Mouse (Mus musculus) bone marrow macrophage, adult 2 months (primary cell): ENCODE measurements around the gene Hoxc12.

Experiments
- CTCF ChIP-seq: IDR thresholded peaks from 2 replicates; pipeline ENCODE4 v1.5.1; 2012; ENCODE audit warnings: low read depth, mild to moderate bottlenecking, low read length, moderate library complexity
- POLR2A ChIP-seq: IDR thresholded peaks from 2 replicates; pipeline ENCODE4 v1.6.1; 2012; ENCODE audit warnings: mild to moderate bottlenecking, low read depth, low read length, borderline replicate concordance

- TF ChIP-seq CTCF (no peak), POLR2A (no peak)
These were observed 25.9 kb downstream of the Hoxc12 start for GRCm38 (mm10) chr15:102962492-102962891.
